Mouse (Mus musculus) T-cell, adult 2 months (primary cell): ENCODE results near the gene Etv1.
"Not testable (repeated sequence)": the region's sequence is repeated elsewhere in the genome, so short reads cannot be mapped to it uniquely, and the experiment has no call there.

Experiments used
- DNase-seq: peaks from one replicate; pipeline ENCODE4 v3.0.0; 2022; ENCODE audit warnings: low spot score

The Etv1 gene

GRCm38 (mm10) chr12:38818320-38818719, 39.1 kb downstream of the Etv1 start:
- no peak for DNase-seq

GRCm38 (mm10) chr12:38820642-38821041, 41.5 kb downstream of the Etv1 start:
- no peak for DNase-seq

- no peak for DNase-seq
These were observed 45.2 kb downstream of the Etv1 start for GRCm38 (mm10) chr12:38824405-38824804.

- DNase-seq, result no peak
These were observed 53.8 kb downstream of the Etv1 start for GRCm38 (mm10) chr12:38832981-38833380.

- no peak for DNase-seq
These were observed 55.4 kb downstream of the Etv1 start for GRCm38 (mm10) chr12:38834581-38834980.

GRCm38 (mm10) chr12:38834986-38835385, 55.8 kb downstream of the Etv1 start:
- not testable (repeated sequence) for DNase-seq

GRCm38 (mm10) chr12:38843801-38844295, 64.7 kb downstream of the Etv1 start:
- DNase-seq, result no peak

GRCm38 (mm10) chr12:38847500-38848261, 68.5 kb downstream of the Etv1 start:
- DNase-seq, result no peak

GRCm38 (mm10) chr12:38849994-38850393, 70.8 kb downstream of the Etv1 start:
- DNase-seq, result no peak

- DNase-seq, result no peak
These were observed 75.1 kb downstream of the Etv1 start for GRCm38 (mm10) chr12:38854274-38854673.

GRCm38 (mm10) chr12:38854751-38855150, 75.6 kb downstream of the Etv1 start:
- DNase-seq, result no peak

- DNase-seq, result no peak
These were observed 80.5 kb downstream of the Etv1 start for GRCm38 (mm10) chr12:38859675-38860074.

GRCm38 (mm10) chr12:38860168-38861115, 81.3 kb downstream of the Etv1 start:
- no peak for DNase-seq

- DNase-seq, result no peak
These were observed 84.2 kb downstream of the Etv1 start for GRCm38 (mm10) chr12:38863395-38863794.

- DNase-seq, result no peak
These were observed 85.0 kb downstream of the Etv1 start for GRCm38 (mm10) chr12:38863982-38864828.

- no peak for DNase-seq
These were observed 95.4 kb downstream of the Etv1 start for GRCm38 (mm10) chr12:38874470-38874995.

- DNase-seq, result no peak
These were observed 125.3 kb downstream of the Etv1 start for GRCm38 (mm10) chr12:38904516-38904915.

- DNase-seq, result no peak
These were observed 127.1 kb downstream of the Etv1 start for GRCm38 (mm10) chr12:38906314-38906713.

- no peak for DNase-seq
These were observed 127.6 kb downstream of the Etv1 start for GRCm38 (mm10) chr12:38906812-38907211.

GRCm38 (mm10) chr12:38908947-38909346, 129.8 kb downstream of the Etv1 start:
- DNase-seq, result no peak
